Comparison of ENCODE assay signal across 14 mouse cellular contexts in the genomic region with DNA sequence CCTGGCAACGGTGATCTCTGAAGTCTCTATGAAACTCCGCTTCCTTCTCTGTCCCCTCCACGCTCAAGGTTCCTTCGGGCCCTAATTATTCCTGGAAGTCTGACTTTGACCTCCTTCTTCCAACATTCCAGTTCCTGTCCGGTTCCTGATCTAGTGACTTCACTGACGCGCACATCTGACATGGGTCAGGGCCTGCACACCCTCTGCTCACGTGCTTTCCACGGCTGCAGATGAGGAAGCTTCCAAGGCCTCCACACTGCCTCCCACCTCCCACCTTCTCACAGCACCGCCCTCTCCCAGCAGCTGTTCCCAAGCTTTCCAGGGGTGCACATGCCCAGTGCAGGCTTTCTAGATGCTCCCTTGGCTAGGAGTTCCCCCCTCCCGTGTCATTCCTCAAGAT. TPM values are rescaled to one million over a fixed set of nuclear protein-coding genes. Genes with fewer than 3 reads are reported as not detected.
"Had no signal": no experiment of that assay in that cellular context is flagged by ENCODE, and none has a peak within 500 bp of the region (broad histone marks: within the 10 kb centered on the region; RNA-seq: fewer than 3 reads in every experiment).

No protein-coding gene starts in this region.

- H3K9ac ChIP-seq: limb, embryonic 13.5 days; liver, embryonic 15.5 days; midbrain, embryonic 12.5 days; neural tube, embryonic 13.5 days had no signal

- H3K9me3 ChIP-seq: limb, embryonic 13.5 days; liver, embryonic 15.5 days; midbrain, embryonic 12.5 days; neural tube, embryonic 13.5 days had no signal

- H3K4me3 ChIP-seq: limb, embryonic 13.5 days; liver, embryonic 15.5 days; midbrain, embryonic 12.5 days; neural tube, embryonic 13.5 days had no signal

- ATAC-seq: midbrain, embryonic 16.5 days had no signal

- H3K4me1 ChIP-seq: limb, embryonic 13.5 days; liver, embryonic 15.5 days; midbrain, embryonic 12.5 days; neural tube, embryonic 13.5 days had no signal

- H3K27ac ChIP-seq: limb, embryonic 13.5 days; liver, embryonic 15.5 days; midbrain, embryonic 12.5 days; neural tube, embryonic 13.5 days had no signal

- H3K36me3 ChIP-seq: limb, embryonic 13.5 days; liver, embryonic 15.5 days; midbrain, embryonic 12.5 days; neural tube, embryonic 13.5 days had no signal

- DNase-seq: kidney, adult 18-20 months; left cerebral cortex, postnatal 4 days; retina, postnatal 1 day; right cerebral cortex, postnatal 4 days; spleen, adult 18-20 months; thymus, adult 18-20 months; thymus, postnatal 14 days had no signal

- H3K4me2 ChIP-seq: limb, embryonic 13.5 days; liver, embryonic 11.5 days; liver, embryonic 15.5 days; midbrain, embryonic 12.5 days; neural tube, embryonic 13.5 days had no signal

- H3K27me3 ChIP-seq: limb, embryonic 13.5 days; liver, embryonic 15.5 days; midbrain, embryonic 12.5 days; neural tube, embryonic 13.5 days had no signal

RNA-seq across cellular contexts. Expression of gene Cldn5, which starts 25.5 kb away (rescaled TPM):
- total RNA-seq: megakaryocyte-erythroid progenitor cell, adult 5-6 weeks had no signal
